Mouse (Mus musculus) hindbrain, postnatal 0 days (tissue): ENCODE measurements around the gene Eipr1. TPM values are rescaled to one million over a fixed set of nuclear protein-coding genes. Genes with fewer than 3 reads are reported as not detected.
A peak's percentile ranks its signal among the peaks of the same experiment; 100 is the strongest.

Source experiments
- ATAC-seq: fragments of 200-750 bp; cut with Nextera tagmentation; 2 replicates; pipeline ENCODE4 v1.8.0; 2017; ENCODE audit warnings: mild to moderate bottlenecking, moderate TSS enrichment, moderate library complexity
- DNase-seq: peaks from one replicate; pipeline ENCODE4 v3.0.0-alpha.2; 2015; ENCODE audit warnings: low spot score
- H3K27ac ChIP-seq: fragments of 300-500 bp; sonication (generic); 2 replicates; pipeline ENCODE4 v1.5.1; 2014; ENCODE audit warnings: mild to moderate bottlenecking
- H3K27me3 ChIP-seq: fragments of 300-500 bp; sonication (generic); 2 replicates; pipeline ENCODE4 v1.6.1; 2014; ENCODE audit warnings: low read length, mixed read lengths; ENCODE audit not compliant: insufficient read depth
- H3K36me3 ChIP-seq: fragments of 300-500 bp; sonication (generic); 2 replicates; pipeline ENCODE4 v1.6.1; 2014; ENCODE audit warnings: low read length, mixed read lengths; ENCODE audit not compliant: insufficient read depth
- H3K4me1 ChIP-seq: fragments of 300-500 bp; sonication (generic); 2 replicates; pipeline ENCODE4 v1.6.1; 2014; ENCODE audit warnings: antibody characterized with exemption, low read length, mixed read lengths; ENCODE audit not compliant: insufficient read depth
- H3K4me2 ChIP-seq: fragments of 300-500 bp; sonication (generic); 2 replicates; pipeline ENCODE4 v1.6.1; 2014; ENCODE audit warnings: low read depth, mild to moderate bottlenecking, low read length, moderate library complexity, mixed read lengths
- H3K4me3 ChIP-seq: fragments of 300-500 bp; sonication (generic); 2 replicates; pipeline ENCODE4 v1.5.1; 2014; ENCODE audit warnings: low read length
- H3K9ac ChIP-seq: fragments of 300-500 bp; sonication (generic); replicated peaks from 2 replicates; pipeline ENCODE4 v1.6.1; 2014; ENCODE audit warnings: mild to moderate bottlenecking, low read length, moderate library complexity, mixed read lengths
- H3K9me3 ChIP-seq: fragments of 300-500 bp; sonication (generic); 2 replicates; pipeline ENCODE4 v1.6.1; 2016; ENCODE audit warnings: low read length, mixed read lengths
- CTCF ChIP-seq: IDR thresholded peaks from 2 replicates; pipeline ENCODE4 v1.5.1; 2016; ENCODE audit warnings: antibody characterized with exemption, control low read depth, low read depth
- WGBS: fragments of 180-500 bp; shearing (Covaris S2); extraction: QIAGEN DNeasy Blood & Tissue Kit; methylation state at CpG from one replicate; pipeline ENCODE4 v1.1.7; 2014; 5-methylcytosine and 5-hydroxymethylcytosine counted together
- polyA plus RNA-seq: library from polyadenylated mRNA; unstranded; fragments of >200 nt; fragmentation: Nextera tagmentation; extraction: Ambion mirVana; gene quantifications from 2 replicates; pipeline ENCODE4 v1.2.1, GENCODE M21; 2015
- total RNA-seq: library from RNA; depleted of rRNA; stranded (reverse); fragments of >200 nt; gene quantifications from 2 replicates; pipeline ENCODE4 v1.2.3, GENCODE M21; 2014

Eipr1 gene
- total and polyA plus RNA-seq, 2 experiments from 2014 or later = 58.4 to 78.0 TPM

DNA sequence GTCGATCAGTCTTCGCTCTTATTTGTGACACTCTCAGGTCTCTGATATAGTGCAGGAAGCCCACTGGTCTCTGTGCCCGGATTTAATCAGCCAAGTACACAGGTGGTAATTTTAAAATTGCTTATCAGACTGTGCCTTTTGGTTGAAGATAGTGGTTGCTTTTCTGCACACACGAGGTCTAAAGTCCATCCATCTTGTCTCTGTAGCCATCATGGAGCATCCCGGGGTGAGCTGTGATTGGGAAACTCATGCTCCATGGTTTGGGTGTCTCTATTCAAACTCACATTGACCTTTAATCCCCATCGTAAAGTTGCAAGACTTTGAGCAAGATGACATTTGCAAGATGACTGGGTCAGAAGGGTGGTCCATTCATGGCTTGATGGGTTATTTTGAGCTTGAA is 153.9 kb downstream of the Eipr1 start:
- WGBS = 86% methylated on average over 6 of the region's 6 CpGs
- H3K9me3 ChIP-seq = no peaks in the 10 kb centered on the region
- DNase-seq (no peak), ATAC-seq (no peak)
- H3K27me3 ChIP-seq = no peaks in the 10 kb centered on the region
- no peak overlapping the region for H3K9ac ChIP-seq
- no peak overlapping the region for H3K4me3 ChIP-seq
- no peak overlapping the region for H3K27ac ChIP-seq
- no peaks in the 10 kb centered on the region for H3K36me3 ChIP-seq
- H3K4me2 ChIP-seq = no peak overlapping the region
- H3K4me1 ChIP-seq = peaks cover 22% of the 10 kb centered on the region
- no peak for TF ChIP-seq CTCF

DNA sequence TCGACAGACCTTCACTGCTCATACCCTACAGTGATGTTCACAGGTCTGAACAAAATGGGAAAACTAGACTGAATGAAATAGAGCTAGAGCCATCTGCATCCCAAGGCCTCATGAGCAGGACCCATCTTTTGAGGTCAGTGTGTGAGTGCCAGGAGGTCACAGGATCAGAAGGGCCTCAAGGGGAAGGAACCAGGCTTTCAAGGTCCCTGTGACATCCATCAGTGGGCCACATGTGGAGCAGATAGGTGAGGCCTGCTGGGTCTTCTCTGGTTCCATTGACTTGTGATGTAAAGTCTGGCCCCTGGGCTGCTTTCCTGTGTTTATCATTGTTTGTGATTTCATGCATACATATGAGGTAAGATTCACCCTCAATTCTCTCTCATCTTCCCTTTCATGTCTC is 154.4 kb downstream of the Eipr1 start:
- ATAC-seq = no peak
- no peak overlapping the region for H3K27ac ChIP-seq

DNA sequence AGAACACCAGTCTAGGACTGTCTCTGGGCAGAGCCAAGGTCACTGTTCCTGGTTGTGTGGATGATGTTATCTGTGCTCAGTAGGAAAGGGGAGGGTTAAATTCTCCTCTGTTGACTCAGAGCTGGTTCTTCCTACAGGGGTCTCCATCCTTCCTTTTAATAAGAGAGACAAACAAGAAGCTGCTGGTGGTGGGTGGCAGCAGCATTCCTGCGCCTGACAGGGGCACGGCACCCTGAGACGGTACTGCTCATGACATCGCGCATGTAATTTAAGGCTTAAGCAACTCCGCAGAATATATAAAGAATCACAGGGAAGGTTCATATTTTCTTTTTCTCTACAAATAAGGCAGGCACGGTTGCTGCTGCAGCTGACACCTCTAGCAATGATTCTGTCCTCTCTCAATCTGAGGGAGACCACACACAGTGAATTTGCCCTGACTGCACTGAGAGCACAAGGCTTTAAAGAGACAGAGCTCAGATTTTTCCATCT is 155.2 kb downstream of the Eipr1 start:
- Histone ChIP-seq H3K27me3 (no peaks in the 10 kb centered on the region), H3K27ac (peak overlapping the region; percentile 68), H3K9me3 (no peaks in the 10 kb centered on the region), H3K9ac (no peak overlapping the region), H3K4me1 (peaks cover 23% of the 10 kb centered on the region), H3K4me3 (no peak overlapping the region), H3K4me2 (peak overlapping the region; percentile 19), H3K36me3 (no peaks in the 10 kb centered on the region)
- DNase-seq = peak; percentile 72
- ATAC-seq = peak; percentile 68
- TF ChIP-seq CTCF = peak; percentile 40
- WGBS = 6% methylated on average over 7 of the region's 7 CpGs

More for the DNA sequence above, 154.4 kb downstream of the Eipr1 start:
- no peak for TF ChIP-seq CTCF
- WGBS = 89% methylated on average over 1 of the region's 1 CpGs
- Histone ChIP-seq H3K4me1 (peaks cover 23% of the 10 kb centered on the region), H3K36me3 (no peaks in the 10 kb centered on the region), H3K4me2 (no peak overlapping the region), H3K9ac (no peak overlapping the region), H3K9me3 (no peaks in the 10 kb centered on the region), H3K4me3 (no peak overlapping the region), H3K27me3 (no peaks in the 10 kb centered on the region)
- DNase-seq = no peak

DNA sequence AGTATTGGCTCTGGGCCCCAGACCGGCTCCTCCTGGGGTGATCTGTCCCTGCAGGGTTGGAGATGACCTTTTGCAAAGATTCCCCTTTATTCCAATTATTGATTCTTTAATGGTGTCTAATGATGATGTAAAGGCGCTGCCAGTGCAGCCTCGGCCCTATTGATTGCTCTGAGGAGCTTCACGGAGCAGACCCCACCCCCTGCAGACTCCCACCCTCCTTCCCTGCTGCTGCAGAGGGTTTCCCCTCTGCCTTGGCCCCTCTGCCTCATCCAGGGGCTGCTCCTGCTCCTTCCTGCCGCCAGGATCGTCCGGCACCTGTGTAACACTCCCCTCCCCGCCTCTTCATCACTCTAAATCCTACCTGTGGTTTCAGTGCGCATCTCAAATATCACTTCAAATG is 156.2 kb downstream of the Eipr1 start:
- peaks cover 26% of the 10 kb centered on the region for H3K4me1 ChIP-seq
- H3K36me3 ChIP-seq = no peaks in the 10 kb centered on the region
- H3K4me2 ChIP-seq = no peak overlapping the region
- no peak for TF ChIP-seq CTCF
- DNase-seq = no peak
- 35% methylated on average over 9 of the region's 9 CpGs for WGBS
- H3K9ac ChIP-seq = no peak overlapping the region
- no peaks in the 10 kb centered on the region for H3K9me3 ChIP-seq
- peak overlapping the region; percentile 68; the same call in 1 of the 2 replicates for H3K27ac ChIP-seq
- no peaks in the 10 kb centered on the region for H3K27me3 ChIP-seq
- no peak overlapping the region for H3K4me3 ChIP-seq
- ATAC-seq = no peak

DNA sequence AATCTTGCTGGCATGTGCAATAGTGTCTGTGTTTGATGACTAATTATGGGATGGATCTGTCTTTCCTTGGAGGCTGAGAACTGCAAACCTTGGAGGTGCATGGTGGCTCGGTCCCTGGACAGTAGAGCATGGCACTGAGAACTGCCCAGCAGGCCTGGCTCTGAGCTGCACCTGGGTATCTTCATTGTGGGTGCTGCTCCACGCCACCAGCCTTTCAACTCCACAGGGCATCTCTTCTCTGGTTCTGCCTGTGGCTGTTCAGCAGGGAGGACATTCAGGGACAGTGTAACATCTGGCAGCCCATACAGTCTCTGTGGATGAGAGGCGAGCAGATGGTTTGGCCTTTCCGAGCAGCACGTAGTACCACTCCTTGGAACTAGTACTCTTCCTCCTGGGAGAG is 158.2 kb downstream of the Eipr1 start:
- no peak overlapping the region for H3K9ac ChIP-seq
- no peak for DNase-seq
- H3K4me3 ChIP-seq = no peak overlapping the region
- no peaks in the 10 kb centered on the region for H3K36me3 ChIP-seq
- TF ChIP-seq CTCF = no peak
- H3K27me3 ChIP-seq = no peaks in the 10 kb centered on the region
- H3K27ac ChIP-seq = peak overlapping the region; percentile 20; the same call in 1 of the 2 replicates
- H3K9me3 ChIP-seq = no peaks in the 10 kb centered on the region
- no peak for ATAC-seq
- H3K4me1 ChIP-seq = peaks cover 28% of the 10 kb centered on the region
- H3K4me2 ChIP-seq = no peak overlapping the region
- 70% methylated on average over 5 of the region's 5 CpGs for WGBS

DNA sequence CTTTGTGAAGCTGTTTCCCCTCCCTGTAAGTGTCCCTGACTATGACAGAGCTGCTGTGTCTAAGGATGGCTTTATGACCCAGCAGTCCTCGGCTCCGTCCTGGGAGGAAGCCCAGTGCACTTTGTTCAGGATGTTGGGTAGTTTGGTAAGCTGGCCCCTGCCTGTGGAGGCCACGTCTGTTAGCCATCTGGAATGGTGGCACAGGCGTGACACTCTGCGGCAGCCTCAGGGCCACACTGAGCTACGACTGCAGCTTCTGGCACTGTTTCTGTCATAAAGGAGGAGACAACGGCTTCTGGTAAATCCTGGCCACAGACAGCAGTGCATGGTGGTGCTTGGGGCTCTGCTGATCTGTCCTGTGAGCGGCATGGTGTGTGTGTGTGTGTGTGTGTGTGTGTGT is 159.0 kb downstream of the Eipr1 start:
- no peak overlapping the region for H3K9ac ChIP-seq
- 31% methylated on average over 8 of the region's 8 CpGs for WGBS

DNA sequence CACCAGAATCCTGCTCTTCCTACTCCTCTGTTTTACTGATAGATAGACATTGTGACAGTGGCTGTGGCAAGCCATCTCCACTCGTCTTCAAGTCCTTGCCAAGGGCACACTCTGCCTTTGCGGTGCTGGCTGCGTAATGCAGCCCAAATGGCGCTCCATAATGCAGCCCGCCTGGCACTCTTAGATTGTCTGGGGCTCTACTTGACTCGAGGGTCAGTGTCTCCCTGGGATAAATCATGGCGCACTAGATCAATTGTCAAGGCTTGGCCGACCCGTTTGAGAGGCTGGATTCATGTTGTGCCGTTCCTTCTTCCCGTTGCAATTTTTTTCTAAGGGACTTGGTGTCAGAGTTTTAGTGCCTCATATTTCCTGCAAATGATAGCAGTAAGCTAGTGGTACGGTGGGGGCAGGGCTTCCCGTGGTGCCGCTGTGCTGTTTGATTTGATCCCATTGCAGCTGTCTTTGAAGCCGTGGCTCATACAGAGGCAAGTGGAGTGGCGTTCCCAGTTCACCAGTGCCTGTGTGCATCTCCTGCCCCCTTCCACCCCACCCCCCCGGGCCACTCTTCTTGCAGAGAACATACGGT is 160.8 kb downstream of the Eipr1 start:
- no peaks in the 10 kb centered on the region for H3K36me3 ChIP-seq
- DNase-seq (peak; percentile 37), ATAC-seq (no peak; the same call in 1 of the 2 replicates)
- H3K9me3 ChIP-seq = no peaks in the 10 kb centered on the region
- H3K9ac ChIP-seq = no peak overlapping the region
- H3K27ac ChIP-seq = peak overlapping the region; percentile 26; the same call in 1 of the 2 replicates
- TF ChIP-seq CTCF = no peak
- H3K4me2 ChIP-seq = no peak overlapping the region
- no peak overlapping the region for H3K4me3 ChIP-seq
- no peaks in the 10 kb centered on the region for H3K27me3 ChIP-seq
- WGBS = 59% methylated on average over 18 of the region's 18 CpGs
- peaks cover 19% of the 10 kb centered on the region for H3K4me1 ChIP-seq

More for the DNA sequence above, 159.0 kb downstream of the Eipr1 start:
- H3K36me3 ChIP-seq = no peaks in the 10 kb centered on the region
- H3K27me3 ChIP-seq = no peaks in the 10 kb centered on the region
- no peak for TF ChIP-seq CTCF
- H3K4me1 ChIP-seq = peaks cover 28% of the 10 kb centered on the region
- no peak overlapping the region for H3K4me3 ChIP-seq
- DNase-seq (peak; percentile 70), ATAC-seq (peak; percentile 67)
- H3K4me2 ChIP-seq = no peak overlapping the region
- H3K27ac ChIP-seq = 0 out of 2 replicates have a peak overlapping the region, but pooled peaks have one; percentile 20
- no peaks in the 10 kb centered on the region for H3K9me3 ChIP-seq
